Mouse (Mus musculus): ENCODE data around the gene Tmem131. TPM values are rescaled to one million over a fixed set of nuclear protein-coding genes. Genes with fewer than 3 reads are reported as not detected.

Tmem131 gene
- total RNA-seq, 2 experiments from 2014 or later, result 79.6 to 82.0 TPM

- intact Hi-C loops (cut with DNase I), result no loop called here
- no peak for DNase-seq
Measured at GRCm38 (mm10) chr1:36800379-36801011, 143.0 kb downstream of the Tmem131 start.

- DNase-seq, result no peak
- intact Hi-C loops (cut with DNase I), result no loop called here
Measured at GRCm38 (mm10) chr1:36797481-36797880, 146.0 kb downstream of the Tmem131 start.

DNA sequence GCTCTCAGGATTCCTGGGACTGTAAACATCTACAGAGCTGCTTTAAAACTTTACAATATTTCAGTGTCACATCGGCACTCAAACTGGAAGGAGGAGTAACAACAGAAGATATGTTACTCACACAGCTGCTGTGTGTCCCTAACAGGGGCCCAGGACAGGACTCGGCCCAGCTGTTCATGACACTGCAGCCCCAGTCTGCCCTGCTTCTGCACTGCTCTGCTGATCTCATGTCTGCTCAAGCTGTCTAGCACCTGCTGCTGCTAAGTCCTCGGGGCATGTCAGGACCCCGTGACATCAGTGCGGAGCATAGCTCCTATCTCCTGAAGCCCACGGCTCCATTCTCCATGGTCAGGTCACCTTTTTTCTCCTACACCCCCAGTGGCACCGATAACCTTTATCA lies 146.8 kb downstream of the Tmem131 start:
- no peak for DNase-seq
- intact Hi-C loops (cut with DNase I), result no loop called here

- intact Hi-C loops (cut with DNase I), result no loop called here
- DNase-seq, result no peak
Measured at GRCm38 (mm10) chr1:36789416-36789815, 154.1 kb downstream of the Tmem131 start.

DNA sequence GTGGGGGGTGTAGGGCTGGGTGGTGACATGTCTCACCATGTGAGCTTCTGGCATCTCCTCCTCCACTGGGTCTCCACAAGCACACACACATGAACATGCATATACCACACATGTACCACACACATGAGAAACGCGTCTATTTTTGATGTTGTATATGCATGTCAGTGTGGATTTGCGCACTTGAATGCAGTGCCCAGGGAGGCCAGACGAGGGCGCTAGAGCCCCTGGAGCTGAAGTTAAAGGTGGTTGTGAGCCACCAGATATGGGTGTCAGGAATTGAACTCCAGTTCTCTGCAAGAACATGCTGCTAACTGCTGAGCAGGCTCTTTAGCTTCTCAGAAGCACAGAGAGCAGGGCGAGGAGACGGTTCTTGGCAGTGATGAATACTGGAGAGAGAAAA lies 157.1 kb downstream of the Tmem131 start:
- intact Hi-C loops (cut with DNase I), result no loop called here
- DNase-seq, result no peak

DNA sequence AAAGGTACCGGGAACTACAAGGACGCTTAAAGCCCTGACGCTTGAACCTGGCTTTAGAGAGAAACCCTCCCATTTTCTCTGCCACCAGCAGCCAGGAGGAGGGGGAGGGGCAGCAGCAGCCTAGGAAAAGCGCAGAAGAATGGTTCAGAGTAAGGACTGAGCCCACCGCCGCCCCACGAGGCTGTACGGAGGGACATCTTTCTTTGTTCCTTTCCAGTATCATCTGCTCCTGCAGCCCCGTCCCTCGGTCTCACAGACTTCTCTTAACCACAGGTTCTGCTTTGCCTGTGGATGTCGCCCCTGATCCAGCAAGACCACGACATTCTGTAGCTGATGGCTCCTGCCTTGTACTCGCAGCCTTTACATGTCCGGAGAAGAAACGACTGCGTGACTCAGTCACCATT lies 158.2 kb downstream of the Tmem131 start:
- intact Hi-C loops (cut with DNase I), result no loop called here
- DNase-seq, result peak; percentile 72

DNA sequence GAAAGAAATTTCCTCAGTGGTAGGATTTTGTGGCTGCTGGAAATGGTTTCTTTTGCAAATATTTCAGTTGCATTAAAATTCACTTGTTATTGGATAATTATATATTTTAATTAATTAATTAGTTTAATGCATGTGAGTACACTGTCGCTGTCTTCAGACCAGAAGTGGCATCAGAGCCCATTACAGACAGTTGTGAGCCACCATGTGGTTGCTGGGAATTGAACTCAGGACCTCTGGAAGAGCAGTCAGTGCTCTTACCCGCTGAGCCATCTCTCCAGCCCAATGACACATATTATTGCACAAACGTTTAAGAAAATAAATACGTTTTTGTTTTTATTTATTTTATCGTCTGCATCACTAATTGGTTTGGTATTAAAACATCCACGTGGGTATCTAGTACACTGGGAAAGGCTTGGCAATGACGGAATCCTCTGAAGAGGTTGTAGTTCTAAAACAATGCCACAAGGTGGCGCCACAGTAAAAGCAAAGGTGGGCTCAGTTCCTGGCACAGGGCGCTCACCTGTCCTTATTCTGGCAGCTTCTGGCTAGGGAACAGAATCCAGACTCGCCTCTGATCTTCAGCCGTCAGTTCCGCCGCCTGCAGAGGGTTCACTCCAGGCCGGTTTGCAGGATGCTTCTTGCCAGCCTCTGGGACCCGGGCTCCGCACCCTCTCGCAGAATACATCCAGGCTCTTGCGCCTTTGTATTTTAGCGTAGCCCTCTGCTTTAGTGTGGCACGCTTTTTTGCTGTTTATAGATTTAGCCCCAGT lies 158.9 kb downstream of the Tmem131 start:
- peak; percentile 82 for DNase-seq
- intact Hi-C loops (cut with DNase I), result loop anchor here (5.0 kb wide), 1 partner anchor 468 kb away; no protein-coding TSS in a partner anchor

GRCm38 (mm10) chr1:36782476-36782875 lies 161.0 kb downstream of the Tmem131 start:
- peak; percentile 20 for DNase-seq
- intact Hi-C loops (cut with DNase I), result loop anchor here (5.0 kb wide), 1 partner anchor 470 kb away; no protein-coding TSS in a partner anchor

- intact Hi-C loops (cut with DNase I), result loop anchor here (5.0 kb wide), 1 partner anchor 472 kb away; no protein-coding TSS in a partner anchor
- no peak for DNase-seq
Measured at GRCm38 (mm10) chr1:36780793-36781192, 162.7 kb downstream of the Tmem131 start.

DNA sequence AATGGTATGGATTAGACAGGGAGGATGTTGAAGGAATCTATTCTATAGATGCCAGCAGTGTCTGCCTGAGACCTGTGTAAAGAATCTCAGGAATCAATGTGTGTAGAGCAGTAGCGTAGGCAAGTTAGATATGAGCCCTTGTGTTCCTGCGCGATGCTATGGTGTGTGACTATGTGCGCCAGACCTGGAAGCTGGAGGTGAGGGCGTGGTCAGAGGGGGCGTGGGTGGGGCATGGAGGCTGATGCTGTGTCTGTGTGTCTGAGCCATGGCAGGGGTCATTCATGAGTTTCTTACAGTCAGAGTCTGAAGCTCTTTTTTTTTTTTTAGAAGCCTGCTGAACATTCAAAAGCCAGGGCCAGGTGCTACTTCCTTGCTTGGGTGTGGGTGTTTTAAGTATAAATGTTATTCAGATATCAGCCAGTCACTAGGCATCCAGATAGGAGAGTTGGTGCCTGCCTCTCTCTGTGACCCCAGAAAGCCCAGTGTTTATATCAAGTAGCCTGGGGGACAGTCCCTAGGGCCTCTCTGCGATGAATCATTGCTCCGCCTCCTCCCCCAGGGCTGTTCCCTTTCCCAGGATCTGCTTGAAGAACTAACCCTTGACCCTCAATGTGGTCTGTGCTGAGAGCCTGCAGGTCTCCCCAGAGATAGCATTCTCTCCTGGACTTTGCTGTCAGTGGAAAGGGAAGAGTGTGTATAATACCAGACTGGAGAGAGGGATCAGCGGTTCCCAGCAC lies 171.1 kb downstream of the Tmem131 start:
- intact Hi-C loops (cut with DNase I), result no loop called here
- no peak for DNase-seq

DNA sequence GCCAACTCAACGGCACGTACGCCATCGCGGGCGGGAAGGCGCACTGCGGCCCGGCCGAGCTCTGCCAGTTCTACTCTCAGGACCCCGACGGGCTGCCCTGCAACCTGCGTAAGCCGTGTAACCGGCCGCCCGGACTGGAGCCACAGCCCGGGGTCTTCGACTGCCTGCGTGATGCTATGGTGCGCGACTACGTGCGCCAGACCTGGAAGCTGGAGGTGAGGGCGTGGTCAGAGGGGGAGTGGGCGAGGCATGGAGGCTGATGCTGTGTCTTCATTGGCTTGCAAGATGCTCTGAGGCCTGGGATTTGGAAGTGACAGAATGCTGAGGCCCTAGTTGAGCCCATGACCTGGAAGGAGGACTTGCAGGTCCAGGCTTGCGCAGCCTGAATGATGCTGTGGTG lies 172.5 kb downstream of the Tmem131 start:
- no peak for DNase-seq
- intact Hi-C loops (cut with DNase I), result no loop called here

- intact Hi-C loops (cut with DNase I), result no loop called here
- DNase-seq, result no peak
Measured at GRCm38 (mm10) chr1:36769951-36770350, 173.5 kb downstream of the Tmem131 start.

GRCm38 (mm10) chr1:36768786-36769185 lies 174.7 kb downstream of the Tmem131 start:
- intact Hi-C loops (cut with DNase I), result no loop called here
- DNase-seq, result no peak

DNA sequence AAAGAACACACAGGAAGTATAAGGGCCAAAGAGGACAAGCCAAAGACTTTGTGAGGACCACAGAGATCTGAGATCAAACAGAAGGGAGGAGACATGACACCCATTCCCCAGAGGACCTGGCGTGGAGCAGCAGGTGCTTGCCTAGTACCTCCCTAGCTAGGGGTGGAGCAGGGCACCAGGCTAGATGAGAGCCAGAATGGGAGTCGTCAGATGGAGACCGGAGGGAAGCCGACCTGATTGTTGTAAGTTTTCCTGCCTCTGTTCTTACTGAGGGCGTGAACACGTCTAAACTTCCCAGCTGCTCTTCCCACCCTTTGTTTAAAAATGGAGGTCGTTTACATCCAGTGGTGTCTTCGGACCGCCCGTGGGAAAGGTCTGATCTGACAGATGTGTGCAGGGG lies 176.1 kb downstream of the Tmem131 start:
- intact Hi-C loops (cut with DNase I), result no loop called here
- DNase-seq, result no peak

DNA sequence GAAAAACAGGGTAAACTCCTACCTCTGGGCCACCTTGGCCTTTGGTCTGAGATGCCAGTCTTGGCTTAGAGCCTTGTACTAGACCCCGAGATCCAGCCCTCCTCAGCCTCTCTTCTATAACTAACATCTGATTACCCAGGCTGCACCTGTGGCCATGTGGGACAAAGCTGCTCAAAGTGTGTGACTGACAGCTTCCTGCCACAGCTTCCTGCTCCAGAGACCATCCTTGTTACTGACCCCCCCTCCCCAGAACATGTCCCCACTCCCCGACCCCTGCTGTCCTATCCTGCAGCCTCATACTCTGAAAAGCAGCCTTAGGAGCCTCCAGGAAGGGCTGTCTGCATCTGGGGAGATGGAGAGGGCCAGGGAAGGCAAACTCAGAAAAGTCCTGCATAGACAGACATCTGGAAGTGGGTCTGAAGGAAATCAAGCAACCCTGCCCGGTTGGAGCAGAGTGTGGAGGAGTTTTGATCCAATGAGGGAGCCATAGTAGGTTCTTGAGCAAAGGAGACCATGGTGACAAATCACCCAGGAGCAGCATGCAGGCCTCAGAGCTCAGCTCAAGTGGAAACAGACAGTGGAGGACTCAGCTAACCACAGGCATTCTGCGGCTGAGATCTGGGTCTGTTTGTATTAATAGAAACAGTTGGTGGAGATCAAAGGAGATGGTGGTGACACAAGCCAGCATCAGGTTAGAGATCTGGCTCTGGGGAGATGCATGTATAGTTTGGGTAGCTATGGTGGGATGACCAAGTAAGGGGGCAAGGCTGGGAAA lies 176.8 kb downstream of the Tmem131 start:
- intact Hi-C loops (cut with DNase I), result no loop called here
- no peak for DNase-seq

DNA sequence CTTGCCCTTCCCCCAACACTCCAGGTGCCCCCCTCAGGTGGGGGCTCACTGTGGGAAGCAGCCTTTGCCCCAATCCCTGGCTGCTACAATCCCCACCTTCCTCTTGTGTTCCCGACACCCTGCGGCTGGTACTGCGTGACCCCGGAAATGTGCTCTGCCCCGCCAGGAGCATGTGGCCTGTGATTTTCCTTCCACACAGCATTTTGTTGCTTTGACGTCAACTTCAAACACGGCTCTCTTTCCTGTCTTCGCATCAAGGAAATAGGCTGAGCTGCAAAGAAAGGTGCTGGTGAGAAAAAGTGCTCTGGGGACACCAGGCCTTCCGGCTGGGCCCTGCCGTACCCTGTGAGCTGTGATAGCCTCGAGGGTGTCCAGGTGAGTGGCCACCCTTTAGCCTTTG lies 181.9 kb downstream of the Tmem131 start, which contains the start of gene Zap70:
TSS of gene Zap70 (plus strand) at position 231 of the 400 bp plus-strand sequence.
- no peak for DNase-seq

GRCm38 (mm10) chr1:36761061-36761460 lies 182.4 kb downstream of the Tmem131 start:
- intact Hi-C loops (cut with DNase I), result no loop called here

More for the DNA sequence above, 181.9 kb downstream of the Tmem131 start, which contains the start of gene Zap70:
- intact Hi-C loops (cut with DNase I), result no loop called here

GRCm38 (mm10) chr1:36760401-36760800 lies 183.1 kb downstream of the Tmem131 start:
- no peak for DNase-seq
- intact Hi-C loops (cut with DNase I), result no loop called here

More at GRCm38 (mm10) chr1:36761061-36761460, 182.4 kb downstream of the Tmem131 start:
- DNase-seq, result no peak

- intact Hi-C loops (cut with DNase I), result no loop called here
- DNase-seq, result no peak
Measured at GRCm38 (mm10) chr1:36759076-36759475, 184.4 kb downstream of the Tmem131 start.

- DNase-seq, result no peak
- intact Hi-C loops (cut with DNase I), result no loop called here
Measured at GRCm38 (mm10) chr1:36758553-36758952, 184.9 kb downstream of the Tmem131 start.
